Mouse (Mus musculus) spleen, adult 2 months (tissue): Measurements from ENCODE around the gene Pdzd7.

Source experiments
- CTCF ChIP-seq: fragments of 200-500 bp; IDR thresholded peaks from 2 replicates; pipeline ENCODE4 v1.5.1; 2011; ENCODE audit warnings: mild to moderate bottlenecking, inconsistent platforms; ENCODE audit not compliant: insufficient read depth, insufficient read length, insufficient replicate concordance; ENCODE audit errors: extremely low read depth
- POLR2A ChIP-seq: fragments of 200-500 bp; IDR thresholded peaks from 2 replicates; pipeline ENCODE4 v1.6.1; 2011; ENCODE audit warnings: low read depth, low read length, inconsistent platforms

DNA sequence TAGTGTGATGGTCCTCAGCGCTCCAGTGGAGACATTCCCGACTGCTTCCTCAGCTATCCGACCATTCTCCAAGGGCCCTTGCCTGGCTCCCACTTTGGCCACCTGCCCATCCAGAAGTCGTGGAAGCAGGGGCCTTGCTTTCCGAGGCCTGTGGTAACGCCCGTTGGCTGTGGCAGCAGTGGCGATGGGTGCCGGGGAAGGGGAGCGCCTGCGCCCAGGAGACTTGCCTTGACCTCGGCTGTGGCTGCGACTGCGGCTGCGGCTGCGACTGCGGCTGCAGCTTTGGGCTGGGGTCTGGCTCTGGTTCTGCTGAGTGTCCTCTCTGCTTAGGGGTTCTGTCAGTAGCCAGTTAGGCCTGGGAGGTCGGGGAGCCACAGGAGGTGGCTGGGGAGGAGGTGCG lies 16.8 kb downstream of the Pdzd7 start:
- no peak for TF ChIP-seq CTCF
- no peak for TF ChIP-seq POLR2A
